Mouse (Mus musculus) ovary, adult 18-20 months (tissue): ENCODE measurements around the gene Zkscan1.
A peak's percentile ranks its signal among the peaks of the same experiment; 100 is the strongest.

ENCODE experiments used
- DNase-seq: peaks from one replicate; pipeline ENCODE4 v3.0.0; 2022; ENCODE audit warnings: low spot score, mixed read lengths

Gene Zkscan1

GRCm38 (mm10) chr5:138117199-138118015 lies 32.5 kb downstream of the Zkscan1 start:
- no peak for DNase-seq

GRCm38 (mm10) chr5:138118041-138118440 lies 33.2 kb downstream of the Zkscan1 start:
- DNase-seq: no peak

GRCm38 (mm10) chr5:138132425-138133064 lies 47.7 kb downstream of the Zkscan1 start:
- DNase-seq: no peak

GRCm38 (mm10) chr5:138137257-138137656 lies 52.4 kb downstream of the Zkscan1 start:
- DNase-seq: no peak

GRCm38 (mm10) chr5:138137935-138138549 lies 53.2 kb downstream of the Zkscan1 start:
- DNase-seq: no peak

GRCm38 (mm10) chr5:138138585-138138984 lies 53.7 kb downstream of the Zkscan1 start:
- no peak for DNase-seq

GRCm38 (mm10) chr5:138154390-138154789 lies 69.5 kb downstream of the Zkscan1 start:
- no peak for DNase-seq

GRCm38 (mm10) chr5:138155443-138155976 lies 70.6 kb downstream of the Zkscan1 start, which contains the start of gene Zfp113:
TSS of gene Zfp113 (minus strand) at chr5:138155744.
- peak; percentile 85 for DNase-seq
